ENCODE assay signal across 24 mouse cellular contexts in the genomic region with DNA sequence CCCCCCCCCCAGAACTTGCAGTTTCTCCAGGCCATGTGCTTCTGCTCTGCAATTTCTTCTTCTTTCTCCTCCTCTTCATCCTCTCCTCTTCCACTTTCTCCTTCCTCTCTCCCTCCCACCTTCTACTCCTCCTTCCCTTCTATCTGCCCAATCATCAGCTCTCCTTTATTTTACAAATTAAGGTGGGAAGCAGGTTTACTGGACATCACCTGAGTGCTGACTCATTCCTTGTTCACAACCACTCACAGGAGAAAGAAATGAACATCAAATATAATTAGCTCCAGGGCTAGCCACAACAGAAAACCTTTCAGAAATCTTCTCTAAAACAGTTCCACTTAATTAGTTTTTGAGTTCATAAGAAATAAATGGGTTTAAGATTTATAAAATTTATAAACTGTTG.
"Had no signal": no experiment of that assay in that cellular context is flagged by ENCODE, and none has a peak within 500 bp of the region (broad histone marks: within the 10 kb centered on the region; RNA-seq: fewer than 3 reads in every experiment).

No protein-coding gene starts in this region.

- H3K4me3 ChIP-seq: gastrocnemius, adult 2 months; heart, embryonic 10.5 days; heart, embryonic 12.5 days; hindbrain, embryonic 13.5 days; hindbrain, embryonic 15.5 days; kidney, embryonic 15.5 days; limb, embryonic 13.5 days; limb, embryonic 15.5 days; liver, embryonic 12.5 days had no signal

- DNase-seq: gastrocnemius, adult 2 months; gastrocnemius, postnatal 10 days; gastrocnemius, postnatal 25 days; heart, postnatal 10 days; heart, postnatal 36 days; kidney, adult 11 months; kidney, adult 2 months; kidney, adult 9 months; kidney, postnatal 14 days; kidney, postnatal 36 days; layer of hippocampus, adult 9-11 months; layer of hippocampus, postnatal 36 days; left cerebral cortex, postnatal 4 days had no signal

- H3K36me3 ChIP-seq: heart, embryonic 10.5 days; heart, embryonic 12.5 days; hindbrain, embryonic 13.5 days; hindbrain, embryonic 15.5 days; limb, embryonic 15.5 days; liver, embryonic 12.5 days had no signal

- H3K4me1 ChIP-seq: hindbrain, embryonic 15.5 days; kidney, embryonic 15.5 days; limb, embryonic 13.5 days; limb, embryonic 15.5 days; liver, embryonic 12.5 days had no signal

- H3K27ac ChIP-seq: gastrocnemius, adult 2 months; hindbrain, embryonic 13.5 days; hindbrain, embryonic 15.5 days; hindbrain, postnatal 0 days; kidney, embryonic 15.5 days; kidney, postnatal 0 days; limb, embryonic 13.5 days; limb, embryonic 15.5 days; liver, embryonic 12.5 days; liver, embryonic 14.5 days had no signal

- H3K9ac ChIP-seq: hindbrain, embryonic 13.5 days; hindbrain, embryonic 15.5 days; kidney, embryonic 15.5 days; limb, embryonic 13.5 days; limb, embryonic 15.5 days; liver, embryonic 12.5 days; liver, embryonic 14.5 days had no signal

- H3K27me3 ChIP-seq: heart, embryonic 12.5 days; hindbrain, embryonic 13.5 days; hindbrain, embryonic 15.5 days; kidney, embryonic 15.5 days; limb, embryonic 13.5 days; limb, embryonic 15.5 days had no signal

- H3K9me3 ChIP-seq: heart, embryonic 10.5 days; heart, embryonic 12.5 days; hindbrain, embryonic 13.5 days; hindbrain, embryonic 15.5 days; kidney, embryonic 15.5 days; limb, embryonic 13.5 days; limb, embryonic 15.5 days; liver, embryonic 12.5 days had no signal
